Comparison of ENCODE assay signal across 19 mouse cellular contexts in genomic region chr2:180684031-180684430, GRCm38 (mm10). TPM values are rescaled to one million over a fixed set of nuclear protein-coding genes. Genes with fewer than 3 reads are reported as not detected.
"Had no signal": no experiment of that assay in that cellular context is flagged by ENCODE, and none has a peak within 500 bp of the region (broad histone marks: within the 10 kb centered on the region; RNA-seq: fewer than 3 reads in every experiment).

No protein-coding gene starts in this region.

- H3K27me3 ChIP-seq: midbrain, embryonic 12.5 days; midbrain, embryonic 15.5 days; neural tube, embryonic 12.5 days; neural tube, embryonic 15.5 days; stomach, embryonic 15.5 days had no signal

- H3K9me3 ChIP-seq: midbrain, embryonic 12.5 days; midbrain, embryonic 15.5 days; neural tube, embryonic 12.5 days; neural tube, embryonic 15.5 days; stomach, embryonic 15.5 days had no signal

- DNase-seq: kidney, adult 18-20 months; kidney, adult 9 months; kidney, postnatal 14 days; kidney, postnatal 4 days; lung, adult 2 months; lung, postnatal 14 days; lung, postnatal 4 days; retina, postnatal 1 day; right cerebral cortex, postnatal 25 days; spleen, adult 18-20 months; thymus, postnatal 25 days had no signal

- H3K27ac ChIP-seq: midbrain, embryonic 12.5 days; midbrain, embryonic 15.5 days; neural tube, embryonic 12.5 days; neural tube, embryonic 15.5 days; stomach, embryonic 15.5 days had no signal

- ATAC-seq: intestine, embryonic 16.5 days; midbrain, embryonic 15.5 days had no signal

- H3K4me2 ChIP-seq: midbrain, embryonic 12.5 days; midbrain, embryonic 15.5 days; neural tube, embryonic 12.5 days; neural tube, embryonic 15.5 days; stomach, embryonic 15.5 days had no signal

- H3K9ac ChIP-seq: midbrain, embryonic 12.5 days; midbrain, embryonic 15.5 days; neural tube, embryonic 12.5 days; neural tube, embryonic 15.5 days; stomach, embryonic 15.5 days had no signal

- H3K4me1 ChIP-seq: midbrain, embryonic 12.5 days; midbrain, embryonic 15.5 days; neural tube, embryonic 12.5 days; neural tube, embryonic 15.5 days; stomach, embryonic 15.5 days had no signal

- H3K4me3 ChIP-seq: midbrain, embryonic 12.5 days; midbrain, embryonic 15.5 days; neural tube, embryonic 12.5 days; neural tube, embryonic 15.5 days; stomach, embryonic 15.5 days had no signal

RNA-seq across cellular contexts. Expression of gene Tcfl5, which starts 41.5 kb away (rescaled TPM):
- total RNA-seq: megakaryocyte progenitor cell, adult 5-6 weeks had no signal
- polyA plus RNA-seq: thymus, postnatal 0 days had no signal
